Mouse (Mus musculus): ENCODE results near the gene Map2k7.

- TF ChIP-seq POLR2A (IDR thresholded peaks at IDR 0.05; ENCODE audit: insufficient read depth, low read depth, low read length) (no peak), EP300 (IDR thresholded peaks at IDR 0.05; ENCODE audit: insufficient read depth, low read depth, low read length) (no peak), CTCF (IDR thresholded peaks at IDR 0.05) (no peak)
Observed at GRCm38 (mm10) chr8:4219617-4220016, 18.9 kb upstream of the Map2k7 start.
